Mouse (Mus musculus): Measurements from ENCODE around the gene Nsmce3.

Nsmce3 gene

DNA sequence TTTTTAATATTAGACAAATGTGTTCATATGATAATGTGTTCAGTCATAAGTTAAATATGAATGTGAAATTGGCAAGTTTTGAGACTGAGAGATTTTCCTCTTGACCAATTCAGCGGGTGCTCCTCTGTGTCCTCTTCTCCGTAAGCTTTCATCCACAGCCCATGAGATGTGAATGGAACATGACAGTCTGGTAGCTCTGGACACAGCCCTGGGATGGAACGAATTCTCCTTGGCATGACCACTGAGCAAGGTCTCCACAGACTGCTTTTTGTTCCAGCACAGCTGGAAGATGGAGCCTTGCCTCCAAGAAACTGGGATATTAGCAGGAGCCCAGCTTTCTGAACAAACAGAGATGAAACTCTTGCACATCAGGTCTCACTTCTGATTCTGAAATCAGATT is 9.8 kb downstream of the Nsmce3 start:
- no peak for DNase-seq (ENCODE audit: low spot score in 2 of 2)

DNA sequence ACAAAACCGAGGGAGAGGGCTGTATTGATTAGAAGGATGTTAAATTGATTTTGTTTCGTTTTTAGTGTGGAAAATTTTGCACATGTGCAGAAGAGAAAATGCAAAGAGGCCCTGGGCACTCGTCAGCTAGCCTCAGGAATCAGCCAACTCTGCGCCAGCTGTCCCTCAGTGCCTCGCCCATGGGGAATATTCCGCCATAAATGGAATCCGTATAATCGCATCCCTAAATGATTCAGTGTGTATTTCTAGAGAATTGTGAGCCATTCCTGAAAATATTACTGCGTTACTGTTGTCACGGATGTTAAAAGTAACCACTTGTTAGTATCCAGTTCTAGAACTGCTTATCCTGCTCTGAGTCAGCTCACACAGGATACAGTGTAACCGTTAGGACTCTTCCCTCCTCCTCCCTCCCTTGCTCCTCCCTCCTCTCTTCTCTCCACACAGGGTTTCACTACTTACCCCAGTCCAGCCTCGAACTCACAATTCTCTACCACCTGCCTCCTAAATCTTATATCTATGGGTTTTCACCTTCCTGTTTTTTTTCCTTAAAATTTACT is 16.2 kb downstream of the Nsmce3 start:
- no peak for DNase-seq (ENCODE audit: low spot score in 2 of 2)

DNA sequence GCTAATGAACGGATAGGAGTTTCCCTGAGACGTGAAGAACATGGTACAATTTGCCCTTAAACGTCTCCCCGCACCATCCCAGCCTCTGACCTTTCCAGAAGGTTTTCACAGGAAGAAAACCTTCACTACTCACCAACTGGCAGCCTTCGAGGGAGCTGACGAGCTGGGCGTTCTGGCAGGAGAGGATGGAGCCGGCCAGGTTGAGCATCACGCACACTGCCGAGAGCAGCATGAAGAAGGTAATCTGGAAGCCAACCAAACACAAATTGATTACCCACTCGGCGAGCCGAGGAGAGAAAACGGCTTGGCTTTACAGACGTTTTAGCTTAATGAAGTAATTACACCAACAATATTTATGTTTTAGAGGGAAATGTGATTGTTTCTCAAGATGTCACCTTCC is 16.8 kb downstream of the Nsmce3 start:
- no peak for DNase-seq (ENCODE audit: low spot score in 2 of 2)

DNA sequence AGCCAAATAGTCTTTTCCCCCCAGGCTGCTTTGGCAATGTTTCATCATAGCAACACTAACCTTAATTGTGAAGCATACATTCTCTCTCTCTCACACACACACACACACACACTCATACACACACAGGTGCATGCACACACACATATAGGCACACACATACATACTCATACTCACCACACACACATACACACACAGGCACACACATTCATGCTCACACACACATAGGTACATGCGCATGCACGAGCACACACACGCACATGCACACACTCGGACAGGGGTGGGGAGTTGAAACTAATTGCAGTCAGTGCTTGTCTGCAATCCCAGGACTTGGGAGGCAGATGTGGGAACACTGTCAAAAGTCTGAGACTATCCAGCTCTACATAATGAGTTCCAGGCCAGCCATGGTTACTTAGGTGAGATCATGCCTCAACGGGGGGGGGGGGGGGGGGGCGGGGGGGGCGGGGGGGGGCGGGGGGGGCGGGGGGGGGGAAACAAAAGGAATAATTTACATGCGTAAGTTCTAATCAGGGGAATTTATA is 17.3 kb downstream of the Nsmce3 start:
- no peak for DNase-seq (ENCODE audit: low spot score in 2 of 2)

DNA sequence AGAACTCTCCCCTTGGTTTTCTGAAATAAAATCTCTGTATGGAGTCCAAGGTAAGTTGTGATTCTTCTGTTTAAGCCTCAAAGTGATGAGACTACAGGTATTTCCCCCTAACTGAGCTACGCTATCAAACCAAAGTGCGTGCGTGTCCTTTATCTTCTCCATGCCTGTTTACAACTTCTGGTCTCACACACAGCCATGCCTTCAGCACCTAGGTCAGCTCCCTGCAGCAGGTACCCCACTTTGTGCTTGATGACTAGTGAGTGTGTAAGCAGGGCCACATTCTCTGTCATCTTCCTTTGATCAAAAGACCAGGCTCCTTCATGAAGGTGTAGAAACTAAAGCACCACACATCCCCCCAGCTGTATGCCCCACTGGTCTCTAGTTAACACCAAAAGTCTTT is 22.0 kb downstream of the Nsmce3 start:
- DNase-seq (ENCODE audit: low spot score in 2 of 2): no peak

DNA sequence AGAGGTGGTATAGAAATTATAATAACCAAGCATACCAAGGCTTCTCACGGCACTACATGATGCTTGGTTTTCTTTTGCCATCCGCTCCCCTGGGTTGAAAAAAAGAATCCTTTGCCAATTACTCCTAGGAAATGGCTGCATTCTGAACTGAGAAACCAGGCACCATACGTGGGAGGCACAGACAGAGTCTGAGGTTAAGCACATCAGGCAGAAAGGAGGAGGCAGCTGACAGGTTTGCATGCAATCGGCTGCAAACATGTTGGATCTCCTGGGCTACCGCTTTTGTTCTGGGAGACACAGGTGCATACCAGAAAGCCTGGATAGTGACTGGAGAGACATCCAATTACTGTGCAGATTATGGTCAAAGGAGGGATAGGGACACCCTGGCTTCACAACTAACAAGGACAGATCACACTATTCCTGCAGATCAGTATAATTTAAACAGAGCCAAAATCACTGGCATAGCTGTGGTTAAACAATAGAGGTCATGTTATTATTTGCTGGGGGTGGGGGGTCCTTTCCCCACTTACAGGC is 25.4 kb downstream of the Nsmce3 start:
- no peak for DNase-seq (ENCODE audit: low spot score in 2 of 2)

DNA sequence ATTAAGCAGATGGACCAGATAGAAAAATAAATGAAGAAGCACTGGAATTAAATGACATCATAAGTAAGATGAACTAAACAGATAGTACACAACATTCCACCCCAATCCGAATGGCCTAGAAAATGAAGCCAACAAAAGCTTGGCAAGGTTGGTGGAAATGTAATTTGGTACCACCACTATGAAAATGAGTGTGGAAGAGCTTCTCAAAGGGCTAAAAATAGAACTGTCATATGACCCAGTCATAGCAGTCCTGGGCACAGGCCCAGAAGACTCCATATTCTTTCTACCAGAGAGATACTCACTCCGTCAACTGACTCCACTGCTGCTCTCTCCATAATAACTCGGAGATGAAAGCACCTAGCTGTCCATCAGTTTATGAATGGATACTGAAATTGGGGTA is 26.7 kb downstream of the Nsmce3 start:
- DNase-seq (ENCODE audit: low spot score in 2 of 2): no peak

DNA sequence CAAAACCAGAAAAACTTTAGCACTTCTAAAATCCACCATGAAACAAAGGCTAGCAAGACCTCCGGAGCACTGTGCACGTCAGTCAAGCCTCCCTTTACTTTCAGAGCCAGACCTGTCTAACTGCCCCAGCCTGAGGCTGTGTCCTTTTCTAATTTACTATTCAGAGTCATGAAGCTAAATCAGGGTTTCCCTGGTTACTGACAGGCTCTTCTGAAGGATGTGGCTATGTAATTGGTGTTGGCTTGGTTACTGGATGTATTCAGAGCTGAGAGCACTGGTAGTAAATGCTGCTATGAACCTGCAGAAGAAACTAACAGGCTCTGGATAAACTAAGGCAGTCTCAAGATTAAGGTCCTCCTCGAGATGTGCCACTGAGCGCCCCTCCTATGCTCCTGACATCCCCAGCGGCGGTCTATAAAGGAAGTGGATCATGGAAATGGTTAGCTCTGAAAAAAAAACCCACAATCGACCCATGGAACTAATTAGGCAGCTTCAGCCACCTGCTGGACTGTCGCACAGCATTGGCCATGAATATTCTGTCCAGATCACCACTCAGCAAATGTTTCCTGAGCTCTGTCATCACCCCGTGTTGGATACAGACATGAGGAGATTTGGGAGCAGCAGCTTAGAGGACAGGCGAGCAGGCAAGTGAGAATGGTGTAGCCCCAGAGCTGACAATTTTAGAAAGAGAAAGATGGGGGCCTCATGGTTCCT is 31.7 kb downstream of the Nsmce3 start:
- no peak for DNase-seq (ENCODE audit: low spot score in 2 of 2)

DNA sequence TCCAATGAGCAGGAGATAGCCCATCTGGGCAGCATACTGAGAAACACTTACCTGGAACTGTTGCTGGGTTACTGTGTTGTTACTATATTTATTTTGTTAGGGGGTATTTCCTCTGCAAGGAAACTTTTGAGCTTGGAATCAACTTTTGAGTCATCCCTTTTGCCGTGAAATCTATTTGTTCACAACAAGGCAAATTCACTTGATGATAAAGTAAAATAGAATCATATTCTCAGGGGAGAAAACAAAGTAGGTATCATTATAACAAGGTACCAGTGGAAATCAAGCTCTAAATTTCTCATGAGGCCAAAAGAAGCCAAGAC is 32.3 kb downstream of the Nsmce3 start:
- no peak for DNase-seq (ENCODE audit: low spot score in 2 of 2)

DNA sequence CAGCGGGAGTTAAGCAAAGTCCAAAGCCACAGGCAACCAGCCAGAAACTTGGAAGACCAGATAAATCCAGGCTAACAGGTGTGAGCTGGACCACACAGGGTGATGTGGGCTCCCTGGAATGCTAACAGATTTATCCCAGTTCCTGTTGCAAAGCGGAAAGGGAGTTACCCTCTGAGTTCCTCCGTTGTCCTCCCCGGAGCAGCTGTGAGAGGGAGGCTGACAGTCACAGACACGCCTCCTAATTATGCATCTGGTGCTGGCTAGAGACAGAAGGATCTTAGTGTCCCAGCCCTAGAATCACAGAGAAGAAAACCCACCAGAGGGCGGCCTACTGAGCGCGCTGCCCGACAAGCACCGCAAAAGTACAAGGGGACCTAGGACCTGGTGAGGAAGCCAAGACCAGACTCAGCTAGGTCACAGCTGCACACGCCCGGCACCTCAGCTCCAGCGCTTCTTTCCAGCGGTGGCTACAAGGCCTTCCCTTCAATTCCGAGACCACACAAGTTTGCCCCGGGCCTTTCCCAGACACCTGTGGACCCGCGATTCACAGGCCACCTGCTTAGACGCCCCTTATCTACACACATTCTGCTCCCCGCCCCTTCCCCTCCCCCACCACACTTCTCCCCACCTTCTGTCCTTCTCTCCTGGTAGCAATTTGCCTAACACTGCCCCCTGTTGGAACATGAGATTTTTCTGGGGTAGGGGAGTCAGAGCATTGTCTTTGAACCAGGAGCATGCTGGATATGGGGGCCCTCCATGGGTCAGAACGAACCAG is 32.8 kb downstream of the Nsmce3 start:
- DNase-seq (ENCODE audit: low spot score in 2 of 2): peak; percentile 5

DNA sequence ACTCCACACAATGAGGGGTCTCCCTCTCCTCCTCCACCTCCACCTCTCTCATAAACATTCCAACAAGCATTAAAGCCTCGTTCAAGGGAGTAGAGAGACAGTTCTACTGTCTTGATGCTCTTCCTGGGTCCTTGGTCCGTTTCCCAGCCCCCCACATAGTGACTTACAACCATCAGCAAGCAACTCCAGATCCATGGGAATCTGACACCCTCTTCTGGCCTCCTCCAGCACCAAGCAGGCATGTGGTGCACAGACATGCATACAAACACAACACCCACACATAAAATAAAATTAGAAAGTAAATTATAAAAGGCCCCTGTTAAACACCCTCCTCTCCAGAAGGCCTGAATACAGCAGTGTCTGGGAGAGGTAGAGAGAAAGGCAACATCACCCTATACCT is 33.5 kb downstream of the Nsmce3 start:
- DNase-seq (ENCODE audit: low spot score in 2 of 2): no peak

DNA sequence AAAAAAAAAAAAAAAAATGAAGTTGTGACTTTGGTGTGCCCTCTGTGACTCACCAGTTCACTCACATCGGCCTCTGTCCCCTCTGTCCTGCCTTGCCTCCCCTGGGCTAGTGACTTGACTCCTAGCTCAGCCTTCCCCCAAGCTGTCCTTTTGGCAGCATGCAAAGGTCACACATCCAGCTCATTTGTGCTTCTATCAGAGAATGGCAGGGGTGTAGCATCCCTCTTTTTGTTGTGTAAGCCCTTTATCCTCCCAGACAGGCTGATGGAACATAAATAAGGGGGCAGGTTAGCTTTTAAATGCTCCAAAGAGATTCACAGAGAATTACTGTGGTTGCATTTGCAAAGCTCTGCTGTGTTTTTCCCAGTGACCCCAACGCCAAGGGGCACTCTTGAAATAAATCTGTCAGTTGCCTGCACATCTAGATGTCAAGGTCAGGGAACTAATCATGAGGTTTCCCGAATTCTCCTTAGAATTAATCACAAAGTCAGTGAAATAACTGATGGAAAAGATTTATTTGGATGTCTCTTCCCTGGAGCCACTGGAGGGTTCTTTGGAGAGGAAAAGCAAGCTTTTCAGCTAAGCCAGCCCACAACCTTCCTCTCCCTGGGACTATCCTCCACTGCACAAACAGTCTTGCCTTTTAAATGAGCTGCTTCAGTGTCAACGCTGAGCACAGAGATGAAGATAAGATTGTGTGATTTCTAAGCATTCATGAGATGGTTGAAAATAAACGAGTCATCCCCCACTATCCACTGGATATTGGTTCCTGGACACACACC is 42.4 kb downstream of the Nsmce3 start:
- no peak for DNase-seq (ENCODE audit: low spot score in 2 of 2)

DNA sequence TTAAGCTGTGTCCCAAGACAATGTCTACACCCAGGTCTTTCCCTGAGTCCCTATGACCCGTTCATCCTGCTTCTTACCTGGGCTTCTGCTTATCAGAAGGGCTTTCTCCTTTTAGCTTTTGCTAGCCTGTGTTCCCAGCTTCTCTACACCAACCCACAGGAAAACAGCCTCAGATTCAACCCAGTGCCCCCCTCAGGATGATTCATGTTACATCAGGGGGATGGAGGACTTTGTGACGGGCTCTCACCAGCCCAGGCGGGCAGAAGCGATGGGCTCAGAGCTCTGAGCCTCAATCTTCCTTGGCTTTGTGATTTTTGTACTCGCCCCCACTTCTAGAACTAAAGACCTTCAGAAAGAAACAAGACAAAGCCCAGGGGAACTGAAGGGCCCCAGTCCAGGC is 51.7 kb downstream of the Nsmce3 start:
- DNase-seq (ENCODE audit: low spot score in 2 of 2): no peak

DNA sequence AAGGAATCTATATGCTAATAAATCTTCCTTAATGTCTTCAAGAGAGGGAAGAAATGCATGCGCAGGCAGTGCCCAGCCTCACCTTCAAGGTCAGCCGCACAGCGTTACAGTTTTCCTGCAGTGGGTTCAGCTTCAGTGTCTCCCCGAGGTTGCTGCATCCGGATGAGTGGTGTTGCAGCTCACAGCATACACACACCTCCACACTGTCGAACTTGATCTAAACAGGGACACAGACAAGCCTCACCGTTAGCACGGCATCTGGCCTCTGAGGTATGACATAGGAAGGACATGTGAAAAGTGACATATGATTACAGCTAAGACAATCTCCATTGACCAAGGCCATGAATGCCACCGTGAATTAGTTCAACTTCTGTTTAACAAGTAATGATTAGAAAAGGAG is 53.1 kb downstream of the Nsmce3 start:
- no peak for DNase-seq (ENCODE audit: low spot score in 2 of 2)

Data from urinary bladder, adult 18-20 months (tissue).